Mouse (Mus musculus) heart, adult 2 months (tissue): ENCODE measurements at regions not wholly inside any gene's neighbourhood (a gene's known extent, or its start where the extent isn't known, plus 50 kb on each side); places are given as distances from the start of the nearest gene placed in this dataset.

Source experiments
- EP300 ChIP-seq: fragments of 200-500 bp; IDR thresholded peaks from 2 replicates; pipeline ENCODE4 v1.6.1; 2011; ENCODE audit warnings: low read depth, low read length, control low read depth; ENCODE audit not compliant: insufficient read depth
- POLR2A ChIP-seq: fragments of 200-500 bp; IDR thresholded peaks from 2 replicates; pipeline ENCODE4 v1.6.1; 2011; ENCODE audit warnings: mild to moderate bottlenecking, low read depth, low read length, control low read depth; ENCODE audit not compliant: insufficient read depth

DNA sequence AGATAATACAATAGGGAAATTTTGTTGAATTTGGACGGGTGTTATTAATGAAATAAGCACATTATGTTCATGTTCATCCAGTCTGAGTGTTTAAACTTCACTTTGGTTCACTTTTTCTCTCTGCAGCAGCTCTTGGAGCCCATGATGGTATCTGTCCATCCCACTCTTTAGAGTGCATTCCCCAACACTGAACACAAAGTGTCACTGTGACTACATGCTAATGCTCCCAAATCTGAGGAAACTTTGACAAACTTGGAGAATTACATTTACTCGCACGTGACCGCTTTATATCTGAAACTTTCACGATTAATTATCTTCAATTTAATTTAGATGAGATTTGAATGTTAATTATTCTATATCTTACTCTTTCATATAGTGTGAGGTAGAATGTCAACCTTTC, 250.8 kb downstream of the Pou4f1 start:
- TF ChIP-seq EP300, result no peak
- no peak for TF ChIP-seq POLR2A
